Mouse (Mus musculus) retina, embryonic 14.5 days (tissue): ENCODE results near the gene Rbm42.

ENCODE experiments used
- DNase-seq: peaks from one replicate; pipeline ENCODE4 v3.0.0-alpha.2; 2015; ENCODE audit warnings: low spot score

The Rbm42 gene

GRCm38 (mm10) chr7:30649591-30650540 lies at the start of gene Rbm42:
Rbm42 (minus strand) TSS chr7:30650317.
- DNase-seq, result peak; percentile 99

DNA sequence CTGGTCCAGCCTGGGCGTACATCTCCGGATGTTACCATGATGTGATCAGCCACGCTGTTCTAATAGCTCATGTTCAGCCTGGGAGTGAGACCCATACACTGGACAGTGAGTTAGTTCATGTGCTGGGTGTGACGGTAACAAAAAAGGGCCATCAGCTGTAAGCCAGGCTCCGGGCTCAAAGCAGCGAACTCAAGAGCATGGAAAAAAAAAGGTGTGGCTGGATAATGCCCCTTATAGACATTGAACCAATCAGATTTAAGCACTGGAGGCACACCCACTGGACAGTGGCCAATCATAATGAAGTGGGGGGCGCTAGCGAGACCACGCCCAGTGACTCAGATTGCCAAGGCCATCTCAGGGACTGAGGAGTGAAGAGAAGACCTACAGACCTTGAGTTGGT lies 48.5 kb upstream of the Rbm42 start, which contains the start of gene 2200002J24Rik:
Gene 2200002J24Rik, plus strand, starts transcription at position 338 of the 400 bp plus-strand sequence.
- peak; percentile 35 for DNase-seq

DNA sequence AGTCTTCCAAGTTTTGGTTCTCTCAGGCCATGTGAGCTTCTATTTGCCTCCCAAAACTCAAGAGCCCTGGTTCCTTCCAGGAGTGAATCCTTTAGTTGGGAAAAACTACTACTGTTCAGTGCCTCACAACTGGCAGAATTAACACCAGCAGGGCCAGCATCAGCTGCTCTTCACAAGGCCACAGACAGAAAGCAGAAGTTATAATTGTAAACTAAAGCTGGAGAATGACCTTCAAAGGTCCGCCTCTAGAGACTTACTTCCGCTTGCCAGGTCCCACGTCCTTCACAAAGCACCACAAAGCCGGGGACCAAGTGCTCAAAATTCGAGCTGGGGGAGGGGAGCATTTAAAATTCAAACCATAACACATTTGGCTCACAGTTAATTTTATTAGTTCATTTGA lies 48.0 kb upstream of the Rbm42 start:
- no peak for DNase-seq

GRCm38 (mm10) chr7:30688325-30688724 lies 38.2 kb upstream of the Rbm42 start:
- no peak for DNase-seq

GRCm38 (mm10) chr7:30683425-30683824 lies 33.3 kb upstream of the Rbm42 start:
- no peak for DNase-seq

- no peak for DNase-seq
These were observed 31.8 kb upstream of the Rbm42 start for GRCm38 (mm10) chr7:30681897-30682296.

- peak; percentile 4 for DNase-seq
These were observed 28.3 kb upstream of the Rbm42 start for GRCm38 (mm10) chr7:30678263-30678975.

DNA sequence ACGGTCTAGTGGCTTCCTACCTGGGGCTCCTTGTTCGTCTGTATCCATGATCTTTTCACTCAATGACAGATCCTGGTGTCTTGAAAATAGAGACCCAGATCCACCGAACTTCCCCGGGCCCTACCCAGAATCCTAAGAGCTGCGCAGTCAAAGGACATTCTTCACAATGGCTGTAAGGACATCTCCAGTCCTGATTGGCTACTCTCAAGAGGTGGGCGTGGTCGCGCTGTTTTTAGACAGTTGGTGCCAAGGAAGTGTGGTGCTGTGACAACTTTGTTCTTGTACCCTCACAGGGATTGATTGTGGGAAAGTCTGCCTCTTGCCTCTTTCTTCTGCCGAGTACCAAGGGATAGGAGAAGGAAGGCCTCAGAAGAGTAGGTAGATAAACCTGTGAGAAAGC lies 21.4 kb upstream of the Rbm42 start, which contains the start of gene Pmis2:
Gene Pmis2, minus strand, starts transcription at position 126 of the 400 bp plus-strand sequence.
- DNase-seq, result no peak

DNA sequence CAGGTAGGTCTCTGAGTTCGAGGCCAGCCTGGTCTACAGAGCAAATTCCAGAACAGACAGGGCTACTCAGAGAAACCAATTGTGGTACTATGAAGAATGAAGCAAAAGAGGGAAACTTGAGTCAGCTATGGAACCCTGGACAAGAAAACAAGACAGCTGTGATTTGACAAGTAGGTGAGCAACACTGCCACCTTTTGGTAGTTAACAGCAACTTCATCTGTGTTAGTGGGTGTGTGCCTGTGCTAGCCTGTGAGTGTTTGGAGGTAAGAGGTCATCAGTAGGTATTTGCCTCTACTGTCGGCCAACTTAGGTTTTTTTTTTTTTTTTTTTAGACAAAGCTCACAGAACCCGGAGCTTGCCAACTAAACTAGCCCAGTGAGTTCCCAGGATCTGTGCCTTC lies 19.1 kb upstream of the Rbm42 start:
- peak; percentile 53 for DNase-seq

GRCm38 (mm10) chr7:30665321-30665720 lies 15.2 kb upstream of the Rbm42 start:
- DNase-seq, result peak; percentile 34

DNA sequence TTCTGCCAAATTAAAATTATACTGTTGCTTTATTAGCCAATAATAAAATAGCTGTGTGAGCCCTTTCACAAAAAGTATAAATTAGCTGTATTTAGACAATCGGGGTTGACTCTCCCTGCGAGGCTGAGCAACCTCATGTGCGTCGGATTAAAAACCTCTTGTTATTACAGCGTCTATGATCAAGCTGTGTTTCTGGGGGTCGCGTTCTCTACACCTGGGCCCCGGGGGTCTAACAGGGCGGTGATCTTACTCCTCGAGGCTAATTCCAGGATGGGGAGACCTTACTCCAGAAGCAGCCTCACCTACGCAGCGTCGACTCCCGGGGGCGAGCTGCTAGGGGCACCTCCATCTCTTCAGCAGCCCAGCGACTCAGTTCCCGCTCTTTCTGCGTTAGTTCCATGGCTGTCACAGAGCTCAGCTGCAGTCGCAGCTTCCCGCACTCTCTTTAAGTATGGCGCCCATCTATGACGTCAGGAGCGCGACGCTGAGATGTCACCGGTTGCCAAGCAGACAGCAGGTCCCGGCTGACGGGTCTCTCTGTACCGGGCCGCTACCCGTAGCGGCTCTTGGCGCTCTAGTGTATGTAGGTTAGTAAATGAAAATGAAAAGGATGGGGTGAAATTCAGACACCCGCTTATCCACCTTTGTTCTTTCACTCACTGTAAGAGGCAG lies 14.5 kb upstream of the Rbm42 start, which contains the start of gene Haus5:
Gene Haus5, minus strand, starts transcription at position 466 of the 672 bp plus-strand sequence.
- DNase-seq, result peak; percentile 95

DNA sequence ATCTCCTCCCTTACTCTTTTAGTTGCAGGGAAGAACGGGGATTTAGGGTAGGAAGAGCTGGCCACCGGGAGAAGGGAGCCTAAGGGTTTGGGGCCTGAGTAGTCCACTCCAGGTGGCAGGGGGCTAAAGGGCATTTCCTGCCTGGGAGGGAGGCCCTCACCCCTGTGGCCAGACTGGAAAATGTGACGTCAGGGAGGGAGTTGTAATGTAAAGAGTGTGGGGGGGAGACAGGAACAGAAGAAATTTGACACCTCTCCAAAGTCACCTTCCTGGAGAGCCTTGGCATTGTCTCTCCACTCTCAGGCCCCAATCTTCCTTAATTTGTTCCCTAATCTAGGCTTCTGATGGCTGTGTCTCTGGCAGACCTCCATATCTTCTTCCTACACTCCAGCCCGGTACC lies 11.0 kb downstream of the Rbm42 start:
- DNase-seq, result no peak

DNA sequence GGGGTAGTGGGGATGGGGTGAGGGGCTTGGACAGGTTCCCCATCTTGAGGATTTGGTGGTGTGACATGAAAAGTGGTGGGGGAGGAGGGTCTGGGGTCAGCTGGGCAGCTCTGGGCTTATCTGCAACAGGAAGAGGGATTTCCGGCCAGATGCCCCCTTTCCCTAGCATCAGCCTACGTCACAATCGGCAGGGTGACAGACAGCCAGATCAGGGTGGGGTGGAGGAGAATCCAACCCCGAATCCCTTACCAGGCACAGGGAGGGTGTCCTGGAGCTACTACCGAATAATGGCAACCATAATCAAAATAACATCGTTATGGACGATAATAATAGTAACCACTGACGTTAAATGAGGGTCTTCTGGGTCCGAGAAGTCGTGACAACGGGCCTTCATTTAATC lies 13.7 kb downstream of the Rbm42 start:
- DNase-seq, result no peak

GRCm38 (mm10) chr7:30635752-30636151 lies 14.4 kb downstream of the Rbm42 start, which contains the start of gene Etv2:
Etv2 (minus strand) TSS chr7:30635852.
- no peak for DNase-seq

- DNase-seq, result peak; percentile 77
These were observed 15.5 kb downstream of the Rbm42 start for GRCm38 (mm10) chr7:30634621-30635020.

DNA sequence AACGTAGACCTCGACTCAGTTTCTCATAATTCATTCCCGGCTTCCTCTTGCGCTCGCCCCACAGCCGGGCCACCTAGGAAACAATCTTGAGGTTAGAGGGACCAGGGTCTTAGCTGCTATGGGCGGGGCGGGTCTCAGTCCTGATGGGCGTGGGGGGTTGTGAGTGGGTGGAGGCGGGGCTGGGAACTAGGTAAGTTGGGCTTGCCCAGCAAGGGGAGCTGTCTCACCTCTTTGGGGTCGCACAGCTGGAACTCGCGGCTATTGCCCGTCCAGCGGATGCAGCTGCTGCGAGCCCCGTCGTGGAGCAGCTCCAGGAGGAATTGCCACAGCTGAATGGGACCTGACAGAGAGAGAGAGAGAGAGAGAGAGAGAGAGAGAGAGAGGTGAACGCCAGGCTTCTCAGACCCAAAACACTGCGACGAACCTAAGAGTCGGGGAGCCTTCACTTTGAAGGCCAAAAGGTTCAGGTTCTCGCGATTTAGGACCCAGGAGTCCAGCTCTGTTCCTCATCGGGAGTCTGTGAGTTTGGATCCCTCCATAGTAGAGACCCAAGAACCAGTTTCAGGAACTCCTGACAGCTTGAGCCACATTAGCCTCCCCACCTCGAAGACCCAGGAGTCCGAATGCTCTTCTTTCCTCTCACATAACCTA lies 16.2 kb downstream of the Rbm42 start:
- no peak for DNase-seq

GRCm38 (mm10) chr7:30629013-30629412 lies 21.1 kb downstream of the Rbm42 start:
- DNase-seq, result no peak

GRCm38 (mm10) chr7:30626647-30627046 lies 23.5 kb downstream of the Rbm42 start:
- no peak for DNase-seq

DNA sequence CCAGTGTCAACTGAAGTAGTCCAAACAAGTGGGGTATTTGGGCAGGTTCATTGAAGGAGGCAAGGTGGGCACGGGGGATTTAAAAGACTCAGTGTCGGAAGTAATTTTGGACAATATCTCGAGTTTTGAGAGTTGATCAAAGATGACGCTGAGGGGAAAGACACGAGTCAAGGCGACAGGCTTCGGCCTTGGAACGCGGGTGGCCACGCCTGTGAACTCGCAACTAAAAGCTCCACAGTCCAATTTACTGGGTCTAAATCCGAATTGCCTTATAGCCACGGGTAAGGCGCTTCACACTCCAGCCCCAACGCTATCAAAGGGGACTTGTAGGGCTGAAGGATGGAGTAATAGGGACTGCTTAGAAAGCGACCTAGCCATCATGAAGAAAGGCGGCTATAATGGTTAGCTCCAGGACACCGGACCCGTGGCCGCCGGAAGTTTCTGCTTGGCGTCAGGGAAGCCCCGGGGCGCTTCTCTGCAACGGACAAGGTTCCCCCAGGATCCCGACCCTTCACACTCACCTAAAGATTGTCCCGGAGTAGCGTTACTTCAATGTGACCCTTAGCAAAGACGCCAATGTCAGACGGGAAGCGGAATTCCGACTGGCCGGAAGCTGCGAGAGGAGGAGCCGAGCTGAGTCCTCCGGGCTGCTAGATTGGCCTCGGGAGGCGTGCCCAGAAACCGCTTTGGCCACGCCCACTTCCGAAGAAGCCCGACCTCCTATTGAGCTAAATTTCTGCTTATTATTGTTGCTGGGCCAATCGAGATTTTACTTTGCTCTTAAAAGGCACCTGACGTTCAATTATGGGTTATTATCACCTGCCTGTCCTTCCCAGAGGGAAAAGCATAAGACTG lies 24.4 kb downstream of the Rbm42 start, which contains the start of gene Cox6b1:
Gene Cox6b1, minus strand, starts transcription at position 622 of the 855 bp plus-strand sequence.
- DNase-seq, result peak; percentile 96

DNA sequence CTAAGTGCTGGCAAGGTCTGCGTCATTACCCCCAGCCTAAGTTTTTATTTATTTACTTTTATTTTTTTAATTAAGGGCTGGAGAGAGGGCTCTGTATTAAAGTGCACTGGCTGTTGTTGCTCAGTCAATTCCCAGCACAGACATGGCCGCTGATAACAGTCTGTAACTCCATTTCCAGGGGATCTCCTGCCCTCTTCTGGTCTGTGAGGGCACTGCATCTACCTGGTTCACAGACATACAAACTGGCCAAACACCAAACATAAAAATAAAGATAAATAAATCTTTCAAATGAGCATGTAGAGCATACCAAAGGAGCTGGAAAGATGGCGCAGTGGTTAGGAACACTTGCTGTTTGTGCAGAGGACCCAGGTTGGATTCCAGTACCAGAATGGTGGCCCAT lies 30.9 kb downstream of the Rbm42 start:
- peak; percentile 44 for DNase-seq
